Mouse (Mus musculus) layer of hippocampus, postnatal 10 days (tissue): ENCODE measurements around the gene Smco2. TPM values are rescaled to one million over a fixed set of nuclear protein-coding genes. Genes with fewer than 3 reads are reported as not detected.
"Not testable (repeated sequence)": the region's sequence is repeated elsewhere in the genome, so short reads cannot be mapped to it uniquely, and the experiment has no call there.

ENCODE experiments used
- DNase-seq, 2 experiments: peaks; one replicate each; pipeline ENCODE4 v3.0.0; 2021; ENCODE audit warnings: low spot score in 2 of 2
- total RNA-seq, 2 experiments: library from RNA; stranded (reverse); gene quantifications; 2 replicates each; pipeline ENCODE4 v1.2.3; 2021

The Smco2 gene
- total RNA-seq, 2 experiments from 2014 or later: not detected

DNA sequence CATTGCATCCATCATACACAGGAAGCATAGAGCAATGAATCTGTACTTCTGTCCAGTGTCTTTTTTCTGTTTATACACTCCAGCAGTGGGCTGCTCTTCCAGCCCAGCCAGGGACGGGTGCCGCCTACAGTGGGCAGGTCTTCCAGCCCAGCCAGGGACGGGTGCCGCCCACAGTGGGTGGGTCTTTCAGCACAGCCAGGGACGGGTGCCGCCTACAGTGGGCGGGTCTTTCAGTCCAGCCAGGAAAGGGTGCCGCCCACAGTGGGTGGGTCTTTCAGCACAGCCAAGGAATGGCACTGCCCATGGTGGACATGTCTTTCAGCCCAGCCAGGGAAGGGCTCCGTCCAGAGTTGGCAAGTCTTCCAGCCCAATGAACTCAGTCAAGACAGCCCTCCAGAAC lies 5.3 kb downstream of the Smco2 start:
- no peak for DNase-seq

DNA sequence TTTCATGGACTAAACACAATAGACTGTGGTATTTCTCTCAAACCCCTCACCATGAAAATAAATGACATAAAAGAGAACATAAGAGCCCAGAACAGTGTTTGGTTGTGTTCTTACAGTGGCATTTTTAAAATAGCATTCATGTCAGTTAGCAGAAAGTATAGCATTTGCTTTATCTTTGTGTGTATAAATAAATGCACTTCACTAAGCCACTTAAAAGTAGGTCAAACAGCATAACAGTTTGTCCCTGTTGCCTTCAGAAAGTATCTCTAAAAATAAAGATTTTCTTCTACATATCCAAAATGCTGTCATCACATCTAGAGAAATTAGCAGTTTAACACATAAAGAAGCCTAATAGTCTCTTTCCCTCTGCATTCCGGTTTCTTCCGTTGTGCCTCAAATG lies 7.5 kb downstream of the Smco2 start:
- DNase-seq: no peak

DNA sequence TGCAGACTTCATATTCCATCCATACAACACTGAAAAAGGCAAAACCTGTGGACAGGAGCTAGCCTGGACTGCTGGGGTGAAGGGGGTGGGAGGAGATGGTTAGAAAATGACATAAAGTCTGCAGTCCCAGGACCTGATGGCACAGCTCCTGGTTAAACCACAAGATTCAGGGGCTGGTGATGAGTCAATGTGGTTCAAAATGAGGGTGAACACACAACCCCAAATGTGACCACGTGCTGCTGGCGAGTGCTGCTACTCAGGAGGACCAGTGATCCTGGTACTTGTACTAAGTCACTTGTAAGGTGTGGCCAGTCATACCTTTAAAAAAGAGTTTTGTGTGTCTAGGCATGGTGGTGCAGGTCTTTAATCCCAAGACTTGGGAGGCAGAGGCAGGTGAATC lies 13.2 kb downstream of the Smco2 start:
- DNase-seq: no peak

DNA sequence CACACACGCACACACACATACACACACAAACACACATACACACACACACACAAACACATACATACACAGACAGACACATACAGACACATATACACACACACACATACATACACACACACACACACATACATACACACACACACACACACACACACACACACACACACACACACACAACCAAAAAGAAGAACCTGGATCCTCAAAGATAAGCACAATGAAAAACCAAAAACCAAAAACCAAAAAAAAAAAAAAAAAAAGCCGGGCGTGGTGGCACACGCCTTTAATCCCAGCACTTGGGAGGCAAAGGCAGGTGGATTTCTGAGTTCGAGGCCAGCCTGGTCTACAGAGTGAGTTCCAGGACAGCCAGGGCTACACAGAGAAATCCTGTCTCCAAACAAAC lies 14.5 kb downstream of the Smco2 start:
- not testable (repeated sequence) for DNase-seq

DNA sequence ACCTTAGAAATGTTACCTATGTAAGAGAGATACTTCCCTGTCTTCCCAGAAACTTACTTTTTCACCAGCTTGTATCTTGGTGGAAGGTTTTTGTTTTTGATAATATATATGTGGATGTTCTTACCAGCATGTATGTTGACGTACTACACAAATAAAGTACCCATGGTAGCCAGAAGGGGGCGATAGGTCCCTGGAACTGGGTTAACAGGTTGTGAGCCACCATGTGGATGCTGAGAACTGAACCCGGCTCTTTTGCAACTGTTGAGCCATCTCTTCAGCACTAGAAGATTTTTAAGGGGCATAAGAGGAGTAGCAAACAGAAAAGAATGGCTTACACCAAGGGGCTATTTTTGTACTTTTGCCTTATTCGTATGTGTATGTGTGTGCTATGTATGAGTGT lies 15.8 kb downstream of the Smco2 start:
- DNase-seq: no peak

DNA sequence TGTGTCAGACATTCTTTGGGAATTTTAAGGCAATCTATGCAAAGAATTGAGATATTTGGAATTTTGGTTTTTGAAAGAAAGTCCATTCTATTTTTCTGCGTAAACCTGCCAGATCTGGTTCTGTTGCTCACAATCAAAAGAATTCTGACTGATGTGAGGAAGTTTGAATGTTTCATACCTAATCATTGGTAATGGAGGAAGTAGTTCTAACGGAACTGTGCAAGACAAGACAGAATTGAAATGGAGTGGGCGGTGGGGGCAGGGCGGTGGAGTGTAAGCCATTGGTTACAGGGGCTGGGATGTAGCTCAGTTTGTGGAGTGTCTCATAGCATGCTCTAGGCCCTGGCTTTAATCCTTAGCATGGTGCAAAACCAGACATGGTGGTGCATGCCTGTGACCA lies 22.1 kb downstream of the Smco2 start:
- DNase-seq: no peak

DNA sequence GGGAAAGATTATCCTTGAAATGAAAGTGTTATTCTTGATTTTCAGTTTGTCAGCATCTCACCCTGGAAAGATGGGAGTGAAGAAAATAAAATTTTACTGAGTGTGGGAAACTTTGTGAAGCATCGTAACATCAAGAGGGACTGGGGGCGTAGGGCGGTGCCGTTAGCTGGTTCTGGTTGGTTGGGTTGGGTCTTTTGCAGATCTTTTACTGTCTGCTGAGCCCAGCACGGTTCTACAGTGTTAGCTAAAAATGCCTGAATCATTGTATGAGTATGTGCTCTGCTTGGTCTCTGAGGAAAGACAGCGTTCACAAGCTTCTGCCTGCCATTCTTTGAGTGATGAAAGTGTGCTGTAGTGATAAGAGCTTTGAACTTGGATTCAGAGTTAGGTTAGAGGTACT lies 24.5 kb downstream of the Smco2 start:
- DNase-seq: no peak

DNA sequence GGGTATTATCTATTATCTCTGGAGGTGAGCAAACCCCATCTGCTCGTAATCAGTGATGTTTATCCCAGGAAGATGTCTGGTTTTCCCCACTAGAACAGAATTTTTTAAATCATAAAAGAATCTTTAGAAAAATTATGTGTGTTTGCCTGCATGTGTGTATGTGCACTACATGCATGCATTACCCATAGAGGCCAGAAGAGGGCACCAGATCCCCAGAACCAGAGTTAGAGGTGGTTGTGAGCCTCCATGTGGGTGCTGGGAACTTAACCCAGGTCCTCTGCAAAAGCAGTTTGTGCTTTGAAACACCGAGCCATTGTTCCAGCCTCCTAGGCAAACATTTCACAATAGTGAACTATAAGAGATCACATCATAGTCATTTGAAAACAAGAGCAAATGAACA lies 26.9 kb downstream of the Smco2 start:
- no peak for DNase-seq

DNA sequence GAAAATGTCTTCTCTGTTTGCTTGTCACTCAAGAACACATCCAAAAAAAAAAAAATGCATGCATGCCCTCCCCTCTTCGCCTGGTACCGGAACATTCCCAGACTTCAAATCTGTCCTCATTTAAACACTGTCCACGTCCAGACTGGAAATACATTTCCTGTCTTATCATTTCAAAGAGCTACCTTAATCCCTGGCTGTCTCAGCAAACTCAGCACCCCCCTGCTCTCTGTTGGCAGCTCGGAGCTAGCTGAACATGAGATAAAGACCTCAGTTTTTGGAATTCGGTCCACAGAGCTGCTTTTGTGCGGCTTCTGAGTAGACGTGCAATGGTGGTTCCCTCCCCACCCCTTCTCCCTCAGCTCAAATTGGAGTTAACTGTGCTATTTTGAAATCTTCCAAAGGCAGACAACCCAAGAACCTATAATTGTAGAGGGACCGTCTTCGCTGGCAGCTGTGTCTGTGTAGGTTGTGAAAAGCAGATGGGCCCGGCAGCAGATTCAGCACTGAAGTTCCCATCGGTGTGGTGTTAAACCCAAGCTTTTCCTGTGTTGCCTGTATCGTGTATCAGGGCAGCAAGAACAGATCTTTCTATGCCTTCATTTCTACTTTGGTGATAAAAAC lies 27.6 kb downstream of the Smco2 start:
- DNase-seq: no peak

DNA sequence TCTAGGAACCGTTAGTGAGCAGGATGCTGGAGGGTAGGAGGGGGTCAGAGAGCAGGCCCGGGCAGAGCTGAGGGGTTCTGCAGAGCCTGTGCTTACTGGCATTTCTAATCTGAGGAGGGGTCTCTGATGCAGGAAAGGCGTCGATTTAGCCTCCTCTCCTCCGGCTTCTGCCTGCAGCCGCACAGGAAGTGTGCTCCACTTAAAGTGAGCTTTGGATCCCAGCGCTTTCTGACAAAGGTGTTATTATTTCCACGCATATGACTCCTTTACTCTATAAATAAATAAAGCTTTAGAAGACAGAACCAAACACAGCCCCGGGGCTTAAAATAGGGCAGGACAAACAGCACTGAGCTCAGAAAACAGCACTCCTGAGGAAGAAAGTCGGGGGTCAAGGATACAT lies 29.0 kb downstream of the Smco2 start:
- DNase-seq: no peak

DNA sequence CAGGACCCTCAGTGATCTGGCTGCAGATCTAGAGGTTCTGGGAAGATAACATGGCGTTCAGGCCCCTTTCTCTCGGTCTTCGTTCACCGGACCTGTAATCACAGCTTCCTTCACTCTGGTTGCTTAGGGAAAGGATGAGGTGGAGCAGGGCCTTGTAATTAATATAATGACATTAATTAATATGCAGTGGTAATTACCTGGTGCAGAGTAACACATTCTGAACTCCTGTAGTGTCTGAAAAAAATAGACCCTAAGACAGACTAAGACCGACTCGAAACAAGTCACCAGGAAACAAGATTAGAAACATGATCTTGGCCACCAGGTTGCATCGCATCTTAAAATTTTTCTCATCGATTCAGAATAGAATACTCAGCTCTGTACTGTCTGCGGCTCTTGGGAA lies 30.0 kb downstream of the Smco2 start:
- no peak for DNase-seq

DNA sequence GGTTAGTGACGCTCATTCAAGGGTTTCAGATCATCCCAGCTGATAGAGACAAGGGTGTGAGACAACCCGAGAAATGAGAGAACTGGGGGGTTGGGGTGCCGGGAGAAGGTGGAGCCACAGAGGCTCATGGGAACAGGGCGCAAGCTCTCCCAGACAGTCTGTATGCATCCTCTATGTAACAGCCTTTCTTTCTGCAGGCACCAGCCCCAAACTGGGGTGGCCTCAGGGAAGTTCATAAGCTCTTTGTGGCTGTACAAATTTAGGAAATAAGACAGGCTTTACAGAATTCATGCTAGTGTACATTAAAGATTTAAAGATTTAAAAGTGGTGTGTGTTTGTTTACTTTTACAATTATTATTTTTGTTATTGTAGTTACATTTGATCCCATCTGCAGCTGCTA lies 30.4 kb downstream of the Smco2 start:
- no peak for DNase-seq

DNA sequence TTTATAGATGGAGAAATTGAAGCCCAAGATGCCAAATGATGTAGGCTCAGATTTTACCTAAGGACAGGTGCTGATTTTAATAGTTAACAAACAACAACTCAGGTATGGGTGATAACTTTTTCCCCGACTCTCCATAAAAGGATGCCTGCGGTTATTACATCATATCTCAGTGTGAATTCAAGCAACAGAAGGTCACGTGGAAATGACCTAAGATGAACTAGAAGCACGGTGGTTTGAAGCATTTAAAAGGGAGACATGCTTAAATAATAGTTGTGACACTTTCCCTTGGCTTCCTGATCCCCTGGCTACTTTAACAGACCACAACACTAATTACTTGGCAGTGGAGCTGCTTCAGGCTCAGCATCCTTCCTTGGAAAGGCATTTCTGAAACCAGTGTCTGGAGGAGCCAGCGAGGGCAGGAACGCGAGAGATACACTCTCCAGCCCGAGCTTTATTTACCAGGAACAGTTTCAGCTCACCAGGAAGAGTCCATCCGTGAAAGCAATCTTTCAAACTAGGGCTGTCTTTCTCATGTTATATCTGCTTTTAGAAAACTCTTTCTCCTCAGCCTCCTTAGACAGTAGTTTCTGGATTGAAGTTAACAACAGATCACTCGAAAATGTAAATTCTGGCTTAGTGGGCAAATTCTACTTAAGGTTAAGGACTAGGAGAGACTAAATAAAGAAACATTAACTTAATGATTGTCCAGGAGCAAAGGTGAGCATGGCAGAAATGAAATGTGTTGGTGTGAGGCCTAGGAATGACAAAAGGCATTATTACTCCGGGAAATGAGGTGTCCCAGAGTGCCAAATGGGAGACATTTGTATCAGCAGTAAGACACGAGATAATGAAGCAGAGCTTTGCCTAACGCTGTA lies 32.2 kb downstream of the Smco2 start:
- DNase-seq: no peak

DNA sequence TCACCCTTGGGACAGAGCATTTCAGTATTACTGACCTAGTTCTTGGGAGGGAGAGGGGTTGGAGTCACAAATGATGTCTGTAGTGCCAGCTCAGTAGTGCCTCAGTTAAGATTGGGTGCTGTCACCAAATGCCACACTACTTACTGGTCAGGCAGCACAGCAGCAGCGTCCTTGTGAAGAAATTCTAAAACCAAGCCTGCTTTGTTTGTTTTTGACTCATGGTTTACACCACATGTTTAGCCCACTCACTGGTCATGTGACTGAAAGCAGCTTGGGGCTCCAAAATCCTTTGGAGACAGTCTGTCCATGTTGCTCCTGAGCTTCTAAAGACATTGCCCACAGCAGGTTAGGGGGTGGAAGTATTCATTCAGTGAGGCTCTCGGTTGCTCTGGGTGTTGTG lies 33.5 kb downstream of the Smco2 start:
- DNase-seq: no peak

DNA sequence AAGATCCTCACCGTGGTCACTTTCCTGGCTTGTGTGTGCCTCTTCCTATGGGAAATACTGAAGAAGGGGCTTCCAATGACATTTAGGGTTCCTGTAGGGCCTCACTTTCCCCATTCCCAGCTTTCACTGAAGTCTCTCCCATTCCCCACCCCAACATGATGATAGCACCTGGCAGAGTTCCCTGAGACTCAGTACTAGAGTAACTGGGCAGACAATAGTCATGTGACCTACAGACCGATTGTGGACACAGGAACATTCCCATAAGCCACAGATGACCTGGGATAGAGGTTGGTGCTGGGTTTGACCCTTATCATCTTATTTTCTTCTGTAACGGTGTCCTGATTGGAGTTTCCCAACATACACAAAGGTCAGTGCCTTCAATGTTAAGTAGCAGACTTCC lies 34.3 kb downstream of the Smco2 start:
- no peak for DNase-seq

DNA sequence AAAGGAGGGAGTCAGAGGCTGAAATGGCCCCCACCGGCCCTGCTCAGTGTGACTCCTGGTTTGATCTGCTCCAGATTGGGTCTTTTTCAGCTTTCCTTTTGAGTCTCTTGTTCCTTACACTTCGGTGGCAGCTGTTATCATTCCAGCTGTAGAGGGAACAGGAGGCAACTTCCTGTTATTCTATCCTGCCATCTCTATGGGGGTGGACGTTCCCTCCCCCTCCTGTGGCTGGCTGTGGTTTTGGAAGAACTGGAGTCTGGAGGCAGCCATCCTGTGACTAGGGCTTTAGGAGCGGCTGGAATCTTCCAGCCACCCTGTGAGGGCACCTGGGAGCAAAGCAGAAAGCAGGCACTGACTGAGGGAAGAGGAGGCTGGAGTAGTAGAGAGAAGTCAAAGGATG lies 34.9 kb downstream of the Smco2 start:
- no peak for DNase-seq

DNA sequence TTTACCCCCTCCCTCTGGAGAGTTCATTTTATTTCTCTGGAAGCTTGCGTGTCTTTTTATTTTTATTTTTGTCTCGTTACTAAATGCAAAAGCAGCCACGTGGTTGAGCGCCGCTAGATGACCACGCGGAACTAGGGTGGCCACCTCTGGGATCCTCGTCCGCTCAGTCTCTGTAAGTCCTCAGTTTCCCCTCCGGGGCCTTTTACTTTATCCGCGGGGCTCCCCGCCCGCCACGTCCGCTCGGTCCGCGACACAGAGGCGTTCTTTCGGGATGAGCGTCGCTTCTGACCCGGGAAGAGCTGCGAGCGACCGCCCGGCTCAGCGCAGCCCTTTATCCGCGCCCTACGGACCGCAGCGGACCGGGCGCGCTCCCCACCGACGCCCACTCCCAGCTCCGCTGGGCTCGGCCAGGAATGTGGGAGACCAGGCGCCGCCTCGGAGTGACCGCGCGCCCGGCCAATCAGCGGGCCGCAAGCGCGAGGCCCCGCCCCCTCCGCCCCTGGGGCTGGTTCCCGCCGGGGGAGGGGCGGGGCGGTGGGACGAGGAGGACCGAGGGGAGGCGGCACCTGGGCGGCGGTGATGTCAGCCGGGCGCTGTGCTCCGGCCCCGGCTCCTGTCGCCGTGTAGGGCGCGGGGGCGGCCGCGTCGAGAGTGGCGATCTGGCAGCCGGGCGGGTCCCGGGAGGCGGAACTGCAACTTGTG lies 38.2 kb downstream of the Smco2 start, which contains the start of gene Ppfibp1:
TSS of gene Ppfibp1 (plus strand) at position 530 of the 702 bp plus-strand sequence.
- peak; percentile 91 to 97 for DNase-seq

DNA sequence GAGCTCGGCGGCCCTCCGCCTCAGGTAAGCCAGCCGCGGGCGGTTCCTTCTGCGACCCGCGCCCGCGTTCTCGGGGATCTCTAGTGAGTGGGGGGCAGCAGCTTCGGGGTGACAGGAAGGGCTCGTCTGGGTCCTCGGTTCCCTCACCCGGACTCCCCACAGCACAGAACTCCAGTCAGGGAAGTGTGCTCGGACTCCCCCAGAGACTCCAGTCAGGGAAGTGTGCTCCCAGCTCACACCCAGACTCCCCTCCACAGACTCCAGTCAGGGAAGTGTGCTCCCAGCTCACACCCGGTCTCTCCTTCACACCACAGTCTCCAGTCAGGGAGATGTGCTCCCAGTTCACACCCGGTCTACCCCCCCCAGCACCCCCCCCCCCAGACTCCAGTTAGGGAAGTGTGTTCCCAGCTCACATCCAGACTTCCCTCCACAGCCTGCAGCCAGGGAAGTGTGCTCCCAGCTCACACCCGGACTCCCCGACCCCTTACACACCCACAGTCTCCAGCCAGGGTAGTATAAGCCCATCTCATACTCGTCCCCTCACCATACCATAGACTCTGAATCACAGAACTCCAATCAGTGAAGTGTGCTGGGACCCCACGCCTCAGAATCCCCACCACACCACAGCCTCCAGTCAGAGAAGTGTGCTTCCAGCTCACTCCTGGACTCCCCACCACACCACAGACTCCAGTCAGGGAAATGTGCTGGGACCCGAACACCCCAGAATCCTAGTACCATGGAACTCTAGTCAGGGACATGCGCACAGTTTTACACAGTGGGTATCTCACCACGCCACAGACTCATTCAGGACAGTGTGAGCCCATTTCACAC lies 39.0 kb downstream of the Smco2 start:
- DNase-seq: no peak

DNA sequence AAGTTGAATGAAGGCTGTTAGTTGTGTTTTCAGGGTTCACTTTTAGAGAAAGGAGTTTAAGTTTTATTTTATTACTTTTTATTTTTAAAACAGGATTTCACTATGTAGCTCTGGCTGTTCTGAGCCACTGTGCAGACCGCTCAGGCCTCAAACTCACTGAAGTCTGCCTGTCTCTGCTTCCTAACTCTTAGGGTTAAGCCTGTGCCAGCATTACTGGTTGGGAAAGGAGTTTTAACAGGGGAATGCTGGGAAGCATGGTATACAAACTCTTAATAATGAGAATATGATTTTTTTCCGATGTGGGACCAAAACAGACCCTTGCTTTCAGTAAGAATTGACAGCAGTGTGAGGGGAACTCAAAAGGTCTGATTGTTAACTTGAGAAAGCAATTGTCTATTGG lies 40.3 kb downstream of the Smco2 start:
- no peak for DNase-seq

DNA sequence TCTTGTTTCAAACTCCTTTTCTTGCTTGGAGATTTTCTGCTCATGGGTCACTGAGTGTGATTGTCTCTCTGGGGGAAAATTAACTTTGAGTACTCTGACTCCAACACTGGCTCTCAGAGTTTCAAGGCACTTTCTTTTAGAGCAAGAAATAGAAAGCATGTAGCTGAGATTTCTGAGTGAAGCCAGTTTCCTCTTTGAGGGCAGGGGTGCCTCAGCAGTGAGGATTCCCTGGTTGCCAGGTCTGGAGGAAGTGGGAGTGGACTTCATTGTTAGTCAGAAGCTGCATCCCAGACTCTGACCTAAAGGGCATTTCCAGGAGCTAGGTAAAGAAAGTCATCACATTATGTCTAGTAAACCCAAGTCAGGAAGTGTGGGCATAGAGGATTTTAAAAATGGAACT lies 40.7 kb downstream of the Smco2 start:
- no peak for DNase-seq

DNA sequence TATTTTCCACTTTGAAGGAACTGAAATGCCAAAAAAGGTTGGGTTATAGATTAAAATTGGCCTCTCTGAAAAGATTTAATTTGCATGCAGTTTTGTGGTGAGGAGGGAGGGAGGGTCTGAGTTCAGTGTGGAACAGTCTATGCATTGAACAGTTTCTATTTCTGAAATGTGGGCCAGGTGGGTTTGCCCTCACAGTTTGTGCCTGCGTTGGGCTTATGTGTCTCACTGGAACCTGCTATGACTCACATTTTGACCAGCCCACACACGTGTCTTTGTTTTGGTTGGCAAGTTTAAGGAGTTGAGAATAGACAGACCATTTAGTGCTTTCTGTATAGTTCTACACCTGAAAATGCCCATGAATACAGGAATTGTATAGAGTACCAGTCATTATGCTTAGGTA lies 44.0 kb downstream of the Smco2 start:
- no peak for DNase-seq
